Mouse (Mus musculus) retina, postnatal 1 day (tissue): ENCODE data around the gene Myb.

ENCODE experiments used
- DNase-seq: peaks from one replicate; pipeline ENCODE4 v3.0.0-alpha.2; 2012

The Myb gene

GRCm38 (mm10) chr10:21076731-21077130 is 84.1 kb downstream of the Myb start:
- DNase-seq: no peak

- no peak for DNase-seq
Measured at GRCm38 (mm10) chr10:21076137-21076536, 84.6 kb downstream of the Myb start.
